Mouse (Mus musculus): ENCODE data around the gene Plxna4.

DNA sequence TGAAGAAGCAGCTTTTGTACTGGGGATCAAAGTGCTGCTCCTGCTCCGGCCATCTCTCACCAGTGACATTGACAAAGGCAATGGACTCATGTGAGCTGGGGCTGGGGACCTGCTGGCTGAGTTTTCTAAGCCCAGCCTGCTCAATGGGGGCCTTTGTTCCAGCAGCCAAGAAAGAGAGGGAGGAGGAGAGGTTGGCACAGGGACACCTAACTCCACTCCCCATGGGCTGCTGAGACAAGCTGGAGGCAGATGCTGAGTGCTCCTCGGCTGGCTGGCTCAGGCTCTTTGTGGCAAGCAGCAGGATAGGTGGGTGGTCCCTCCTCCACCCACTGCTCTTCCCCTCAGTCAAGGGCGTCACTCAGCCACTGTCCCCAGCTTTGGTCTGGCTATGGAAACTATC lies 326.7 kb downstream of the Plxna4 start:
- TF ChIP-seq EP300 (IDR thresholded peaks at IDR 0.05; ENCODE audit: low read length) (no peak), MAX (IDR thresholded peaks at IDR 0.05; ENCODE audit: low read length) (no peak), POLR2A (IDR thresholded peaks at IDR 0.05; ENCODE audit: low read depth, low read length) (no peak), CTCF (conservative IDR thresholded peaks at IDR 0.05 in 1 of 2, IDR thresholded peaks at IDR 0.05 in 1 of 2; ENCODE audit: low read depth in 2 of 2, low read length in 2 of 2) (no peak), POLR2AphosphoS2 (IDR thresholded peaks at IDR 0.05; ENCODE audit: low read depth, low read length) (no peak), ZNF384 (IDR thresholded peaks at IDR 0.05; ENCODE audit: low read depth, low read length) (no peak), SMC3 (IDR thresholded peaks at IDR 0.05; ENCODE audit: low read depth, low read length) (no peak), MAFK (IDR thresholded peaks at IDR 0.05; ENCODE audit: insufficient replicate concordance, low read length) (no peak), USF1 (IDR thresholded peaks at IDR 0.05; ENCODE audit: low read depth, low read length) (no peak), ZC3H11A (IDR thresholded peaks at IDR 0.05; ENCODE audit: low read depth, low read length) (no peak), MEF2A (IDR thresholded peaks at IDR 0.05; ENCODE audit: borderline replicate concordance, low read depth, low read length) (no peak)
